Mouse (Mus musculus) intestine, embryonic 16.5 days (tissue): ENCODE measurements around the gene Gm29554. TPM values are rescaled to one million over a fixed set of nuclear protein-coding genes. Genes with fewer than 3 reads are reported as not detected.
"Not testable (repeated sequence)": the region's sequence is repeated elsewhere in the genome, so short reads cannot be mapped to it uniquely, and the experiment has no call there.

Experiments used
- ATAC-seq: fragments of 200-750 bp; cut with Nextera tagmentation; 2 replicates; pipeline ENCODE4 v1.8.0; 2017; ENCODE audit warnings: moderate TSS enrichment, moderate library complexity
- H3K27ac ChIP-seq: fragments of 300-500 bp; sonication (generic); 2 replicates; pipeline ENCODE4 v1.5.1; 2014; ENCODE audit warnings: mild to moderate bottlenecking, low read length
- H3K27me3 ChIP-seq: fragments of 300-500 bp; sonication (generic); replicated peaks from 2 replicates; pipeline ENCODE4 v1.6.1; 2014; ENCODE audit warnings: low read length, control low read depth, mixed read lengths; ENCODE audit not compliant: control insufficient read depth, insufficient read depth
- H3K36me3 ChIP-seq: fragments of 300-500 bp; sonication (generic); 2 replicates; pipeline ENCODE4 v1.6.1; 2014; ENCODE audit warnings: low read length, control low read depth; ENCODE audit not compliant: control insufficient read depth, insufficient read depth
- H3K4me1 ChIP-seq: fragments of 300-500 bp; sonication (generic); 2 replicates; pipeline ENCODE4 v1.6.1; 2014; ENCODE audit warnings: low read length, control low read depth, mixed read lengths; ENCODE audit not compliant: control insufficient read depth, insufficient read depth
- H3K4me2 ChIP-seq: fragments of 300-500 bp; sonication (generic); 2 replicates; pipeline ENCODE4 v1.6.1; 2014; ENCODE audit warnings: low read depth, low read length, control low read depth
- H3K4me3 ChIP-seq: fragments of 300-500 bp; sonication (generic); 2 replicates; pipeline ENCODE4 v1.5.1; 2014; ENCODE audit warnings: mild to moderate bottlenecking, low read length
- H3K9ac ChIP-seq: fragments of 300-500 bp; sonication (generic); 2 replicates; pipeline ENCODE4 v1.6.1; 2014; ENCODE audit warnings: low read depth, low read length
- H3K9me3 ChIP-seq: fragments of 300-500 bp; sonication (generic); 2 replicates; pipeline ENCODE4 v1.6.1; 2016; ENCODE audit warnings: low read length, control low read depth; ENCODE audit not compliant: control insufficient read depth
- WGBS: fragments of 180-500 bp; shearing (Covaris S2); extraction: QIAGEN DNeasy Blood & Tissue Kit; methylation state at CpG from one replicate; pipeline ENCODE4 v1.1.7; 2014; 5-methylcytosine and 5-hydroxymethylcytosine counted together
- polyA plus RNA-seq: library from polyadenylated mRNA; unstranded; fragments of >200 nt; fragmentation: Nextera tagmentation; extraction: Ambion mirVana; gene quantifications from 2 replicates; pipeline ENCODE4 v1.2.1, GENCODE M21; 2015

Gm29554 gene
- not detected in 2 replicates for polyA plus RNA-seq

DNA sequence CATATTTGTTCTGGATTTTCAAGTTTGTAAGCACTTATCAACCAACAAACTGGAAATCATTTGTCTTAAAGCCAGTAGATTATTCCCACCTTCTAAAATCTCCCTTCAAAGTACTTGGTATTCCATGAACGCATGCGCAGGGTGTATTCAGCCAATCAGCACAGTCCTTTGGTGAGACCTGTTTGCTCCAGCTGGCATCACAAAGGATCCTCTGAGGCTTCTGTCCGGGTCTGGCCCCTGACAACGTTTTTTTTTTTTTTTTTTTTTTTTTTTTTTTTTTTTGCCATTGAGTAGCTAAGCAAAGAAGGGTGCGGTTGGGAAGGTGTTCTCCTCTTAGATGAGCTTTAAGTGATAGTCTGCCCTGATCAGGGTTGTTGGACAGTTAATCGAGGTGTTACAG lies at the start of gene Gm29554:
Gm29554 (plus strand) TSS at position 301 of the 400 bp plus-strand sequence.
- not testable (repeated sequence) for H3K27ac ChIP-seq, H3K4me2 ChIP-seq, H3K27me3 ChIP-seq, H3K9ac ChIP-seq, H3K4me3 ChIP-seq, H3K4me1 ChIP-seq, H3K9me3 ChIP-seq, ATAC-seq, H3K36me3 ChIP-seq
- 80% methylated on average over 1 of the region's 6 CpGs for WGBS

Other genes starting within 250 kb of the Gm29554 start
- not detected in 2 replicates for gene Gm20812, start 108.0 kb downstream of the Gm29554 start, polyA plus RNA-seq